Mouse (Mus musculus) stomach, postnatal 0 days (tissue): ENCODE data around the gene Slc6a4. TPM values are rescaled to one million over a fixed set of nuclear protein-coding genes. Genes with fewer than 3 reads are reported as not detected.
"Not testable (repeated sequence)": the region's sequence is repeated elsewhere in the genome, so short reads cannot be mapped to it uniquely, and the experiment has no call there.

Source experiments
- ATAC-seq: fragments of 200-750 bp; cut with Nextera tagmentation; 2 replicates; pipeline ENCODE4 v1.8.0; 2017; ENCODE audit not compliant: low FRiP score, low TSS enrichment
- DNase-seq: peaks from one replicate; pipeline ENCODE4 v3.0.0-alpha.2; 2016; ENCODE audit warnings: low spot score
- H3K27ac ChIP-seq: fragments of 300-500 bp; sonication (generic); replicated peaks from 2 replicates; pipeline ENCODE4 v1.5.1; 2014; ENCODE audit warnings: mild to moderate bottlenecking, control low read depth
- H3K27me3 ChIP-seq: fragments of 300-500 bp; sonication (generic); 2 replicates; pipeline ENCODE4 v1.6.1; 2014; ENCODE audit warnings: low read length; ENCODE audit not compliant: control insufficient read depth, insufficient read depth
- H3K36me3 ChIP-seq: fragments of 300-500 bp; sonication (generic); 2 replicates; pipeline ENCODE4 v1.6.1; 2014; ENCODE audit warnings: low read length, mixed read lengths; ENCODE audit not compliant: control insufficient read depth, insufficient read depth
- H3K4me1 ChIP-seq: fragments of 300-500 bp; sonication (generic); replicated peaks from 2 replicates; pipeline ENCODE4 v1.6.1; 2014; ENCODE audit warnings: antibody characterized with exemption; ENCODE audit not compliant: control insufficient read depth, insufficient read depth
- H3K4me2 ChIP-seq: fragments of 300-500 bp; sonication (generic); replicated peaks from 2 replicates; pipeline ENCODE4 v1.6.1; 2014; ENCODE audit warnings: low read depth, mild to moderate bottlenecking, control low read depth, moderate library complexity
- H3K4me3 ChIP-seq: fragments of 300-500 bp; sonication (generic); 2 replicates; pipeline ENCODE4 v1.5.1; 2014; ENCODE audit warnings: low read depth, low read length, control low read depth
- H3K9ac ChIP-seq: fragments of 300-500 bp; sonication (generic); 2 replicates; pipeline ENCODE4 v1.6.1; 2014; ENCODE audit warnings: mild to moderate bottlenecking, low read length, control low read depth, mixed read lengths
- H3K9me3 ChIP-seq: fragments of 300-500 bp; sonication (generic); 2 replicates; pipeline ENCODE4 v1.6.1; 2016; ENCODE audit warnings: low read length; ENCODE audit not compliant: control insufficient read depth
- CTCF ChIP-seq: IDR thresholded peaks from 2 replicates; pipeline ENCODE4 v1.5.1; 2016; ENCODE audit warnings: antibody characterized with exemption, low read depth, mild to moderate bottlenecking, moderate library complexity
- EP300 ChIP-seq: optimal IDR thresholded peaks from 2 replicates; pipeline ENCODE3; 2016; ENCODE audit warnings: antibody characterized with exemption
- WGBS: fragments of 180-500 bp; shearing (Covaris S2); extraction: QIAGEN DNeasy Blood & Tissue Kit; methylation state at CpG from one replicate; pipeline ENCODE4 v1.1.7; 2014; 5-methylcytosine and 5-hydroxymethylcytosine counted together
- polyA plus RNA-seq: library from polyadenylated mRNA; unstranded; fragments of >200 nt; fragmentation: Nextera tagmentation; extraction: Ambion mirVana; gene quantifications from 2 replicates; pipeline ENCODE4 v1.2.1, GENCODE M21; 2015

The Slc6a4 gene
- polyA plus RNA-seq, 1 experiment from 2014 or later, result 0.30 TPM

DNA sequence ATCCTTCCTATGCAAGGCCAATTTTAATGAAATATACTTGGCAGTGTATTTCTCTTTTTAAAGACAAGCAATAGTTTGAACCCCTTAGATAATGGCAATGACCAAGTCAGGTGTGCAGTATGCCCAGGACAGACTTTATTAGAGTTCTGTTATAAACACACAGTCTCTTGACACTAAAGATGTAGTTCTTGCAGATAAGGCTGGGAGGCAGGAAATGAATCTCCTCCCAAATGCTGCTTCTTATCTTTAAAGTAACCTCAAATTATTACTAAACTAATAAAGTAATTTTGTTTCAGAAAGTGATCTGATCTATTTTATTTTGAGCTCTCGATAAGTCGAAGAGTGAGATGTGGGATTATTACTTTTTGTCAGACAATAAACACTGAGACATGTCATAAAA lies 65.0 kb downstream of the Slc6a4 start:
- ATAC-seq (no peak), DNase-seq (no peak)
- H3K27me3 ChIP-seq, result no peaks in the 10 kb centered on the region
- WGBS, result 87% methylated on average over 2 of the region's 2 CpGs
- no peak overlapping the region for H3K4me3 ChIP-seq
- H3K4me2 ChIP-seq, result no peak overlapping the region
- H3K4me1 ChIP-seq, result no peaks in the 10 kb centered on the region
- H3K9me3 ChIP-seq, result no peaks in the 10 kb centered on the region
- no peaks in the 10 kb centered on the region for H3K36me3 ChIP-seq
- no peak overlapping the region for H3K9ac ChIP-seq
- H3K27ac ChIP-seq, result no peak overlapping the region
- TF ChIP-seq CTCF, result no peak
- TF ChIP-seq EP300, result no peak

DNA sequence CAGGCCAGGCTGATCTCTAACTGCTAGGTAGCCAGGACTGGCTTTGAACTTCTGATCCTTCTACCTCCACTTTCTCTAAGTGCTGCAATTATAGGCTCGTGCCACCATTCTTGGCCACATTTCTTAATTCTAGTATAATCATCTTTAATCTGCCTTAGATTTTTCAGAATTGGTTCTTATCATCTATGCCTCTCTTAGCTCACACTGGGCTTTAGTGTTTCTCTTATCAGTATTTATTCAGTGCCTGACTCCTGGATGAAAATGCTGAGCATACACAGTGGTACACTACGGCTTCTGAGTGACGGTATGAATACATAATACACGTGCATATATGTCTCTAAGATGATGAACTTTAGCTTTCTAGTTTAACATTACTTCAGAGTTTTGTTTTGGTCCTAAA lies 70.4 kb downstream of the Slc6a4 start:
- TF ChIP-seq EP300 (no peak), CTCF (no peak)
- H3K27me3 ChIP-seq, result no peaks in the 10 kb centered on the region
- no peak overlapping the region for H3K4me3 ChIP-seq
- DNase-seq (no peak), ATAC-seq (no peak)
- no peaks in the 10 kb centered on the region for H3K9me3 ChIP-seq
- WGBS, result 60% methylated on average over 4 of the region's 4 CpGs
- H3K4me2 ChIP-seq, result no peak overlapping the region
- H3K4me1 ChIP-seq, result no peaks in the 10 kb centered on the region
- no peak overlapping the region for H3K9ac ChIP-seq
- H3K36me3 ChIP-seq, result peaks cover under 1% of the 10 kb centered on the region; the same call in 1 of the 2 replicates
- no peak overlapping the region for H3K27ac ChIP-seq

DNA sequence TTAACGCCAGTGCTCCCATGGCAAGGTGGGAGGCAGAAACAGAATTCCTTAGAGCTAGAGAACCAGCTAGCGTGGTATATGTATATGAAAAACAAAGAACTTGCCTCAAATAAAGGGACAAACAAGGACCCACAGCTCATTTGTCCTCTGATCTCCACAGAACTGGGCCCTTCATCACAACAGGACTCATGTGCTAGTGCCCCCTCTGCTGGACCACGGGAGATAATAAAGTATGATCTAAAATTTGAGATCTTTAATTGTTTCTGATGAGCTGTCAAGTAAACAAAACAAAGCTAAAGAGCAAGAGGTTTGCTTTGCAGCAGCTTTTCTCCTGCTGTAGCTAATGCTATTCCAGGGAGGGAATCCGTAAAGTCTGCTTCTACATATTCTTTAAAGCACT lies 72.3 kb downstream of the Slc6a4 start:
- Histone ChIP-seq H3K27me3 (no peaks in the 10 kb centered on the region), H3K4me3 (no peak overlapping the region), H3K9ac (no peak overlapping the region), H3K4me2 (no peak overlapping the region), H3K4me1 (no peaks in the 10 kb centered on the region), H3K36me3 (peaks cover 6% of the 10 kb centered on the region; the same call in 1 of the 2 replicates), H3K27ac (no peak overlapping the region), H3K9me3 (no peaks in the 10 kb centered on the region)
- 66% methylated on average over 4 of the region's 4 CpGs for WGBS
- ATAC-seq, result no peak
- TF ChIP-seq CTCF, result peak; percentile 61
- TF ChIP-seq EP300, result no peak
- DNase-seq, result peak; percentile 18

DNA sequence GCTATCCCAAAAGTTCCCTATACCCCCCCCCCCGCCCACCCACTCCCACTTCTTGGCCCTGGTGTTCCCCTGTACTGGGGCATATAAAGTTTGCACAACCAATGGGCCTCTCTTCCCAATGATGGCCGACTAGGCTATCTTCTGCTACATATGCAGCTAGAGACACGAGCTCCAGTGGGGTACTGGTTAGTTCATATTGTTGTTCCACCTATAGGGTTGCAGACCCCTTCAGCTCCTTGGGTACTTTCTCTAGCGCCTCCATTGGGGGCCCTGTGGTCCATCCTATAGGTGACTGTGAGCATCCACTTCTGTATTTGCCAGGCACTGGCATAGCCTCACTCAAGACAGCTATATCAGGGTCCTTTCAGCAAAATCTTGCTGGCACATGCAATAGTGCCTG lies 78.9 kb downstream of the Slc6a4 start:
- not testable (repeated sequence) for H3K9me3 ChIP-seq, ATAC-seq, H3K4me1 ChIP-seq, H3K36me3 ChIP-seq, H3K27me3 ChIP-seq, DNase-seq, H3K27ac ChIP-seq
- Histone ChIP-seq H3K4me2 (peak overlapping the region; percentile 80), H3K4me3 (peak overlapping the region; percentile 89), H3K9ac (peak overlapping the region; percentile 76; the same call in 1 of the 2 replicates)
- 64% methylated on average over 4 of the region's 4 CpGs for WGBS

DNA sequence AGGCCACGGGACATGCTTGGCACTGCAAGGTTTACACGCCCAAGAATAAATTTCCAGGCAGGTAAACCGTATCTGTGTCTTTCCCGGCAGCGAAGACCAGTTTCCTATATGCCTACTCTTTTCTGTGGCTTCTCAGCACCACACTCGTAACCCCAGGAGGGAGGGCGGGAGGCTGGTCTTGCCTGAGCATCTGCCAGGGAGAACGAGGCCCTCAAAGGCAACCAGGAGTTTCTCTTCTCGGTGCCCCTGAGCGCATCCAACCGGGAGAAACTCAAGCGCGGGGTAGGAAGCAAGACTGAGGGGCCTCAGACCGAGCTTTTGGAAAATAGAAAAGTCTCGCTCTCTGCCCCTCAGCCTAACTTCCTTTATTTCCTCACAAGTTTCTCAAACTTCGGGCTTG lies 79.4 kb downstream of the Slc6a4 start:
- TF ChIP-seq CTCF (no peak), EP300 (no peak)
- H3K27me3 ChIP-seq, result no peaks in the 10 kb centered on the region
- H3K9me3 ChIP-seq, result no peaks in the 10 kb centered on the region
- H3K27ac ChIP-seq, result peak overlapping the region; percentile 89
- peaks cover 6% of the 10 kb centered on the region; the same call in 1 of the 2 replicates for H3K36me3 ChIP-seq
- peak overlapping the region; percentile 76 for H3K9ac ChIP-seq
- WGBS, result 2% methylated on average over 16 of the region's 16 CpGs
- peak; percentile 40 for ATAC-seq
- peak overlapping the region; percentile 89 for H3K4me3 ChIP-seq
- DNase-seq, result peak; percentile 39
- peak overlapping the region; percentile 80 for H3K4me2 ChIP-seq
- H3K4me1 ChIP-seq, result no peaks in the 10 kb centered on the region

DNA sequence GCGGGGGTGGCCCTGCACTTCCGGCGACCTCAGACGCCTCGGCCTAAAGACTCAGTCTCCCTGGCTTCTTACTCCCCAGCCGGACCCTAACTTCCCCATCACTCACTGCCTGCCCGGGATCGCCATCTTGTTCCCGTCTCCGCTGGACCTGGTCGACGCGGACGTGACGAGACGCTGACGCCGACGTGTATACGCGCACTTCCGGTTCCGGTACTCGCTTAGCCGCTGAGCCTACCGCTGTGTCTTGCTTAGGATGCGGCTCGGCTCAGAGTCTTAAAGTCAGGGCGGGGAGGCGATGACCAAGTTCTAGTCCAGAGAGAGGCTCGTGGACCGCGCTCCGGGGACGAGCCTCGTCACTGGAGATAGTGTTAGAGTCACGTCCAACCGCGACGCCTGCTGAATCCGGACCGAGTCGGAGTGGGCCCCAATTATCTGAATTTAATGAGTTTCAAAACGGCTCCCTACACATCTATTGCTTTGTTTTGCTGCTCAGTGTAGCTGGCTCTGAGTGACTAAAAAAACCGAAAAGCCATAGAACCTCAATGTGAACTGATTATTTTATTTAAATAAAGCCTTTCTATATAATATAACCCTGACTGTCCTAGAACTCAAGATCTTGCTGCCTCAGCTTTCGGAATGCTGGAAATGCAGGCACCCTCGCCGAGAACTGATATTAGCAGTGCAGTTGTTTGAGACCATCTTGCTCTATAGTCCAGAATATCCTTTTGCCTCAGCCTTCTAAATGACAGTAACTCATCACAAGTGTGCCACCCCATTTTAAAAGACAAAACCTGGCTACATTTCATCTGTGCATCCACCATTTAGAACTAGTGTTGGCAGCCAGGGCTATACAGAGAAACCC lies 80.1 kb downstream of the Slc6a4 start, which contains the start of gene Nsrp1:
Gene Nsrp1 (minus strand): TSS at position 163 of the 862 bp plus-strand sequence.
- peak; percentile 93 for DNase-seq
- Histone ChIP-seq H3K4me1 (no peaks in the 10 kb centered on the region), H3K9me3 (no peaks in the 10 kb centered on the region), H3K4me2 (peak within 1 kb of the TSS; percentile 80), H3K36me3 (peaks cover 6% of the 10 kb centered on the region; the same call in 1 of the 2 replicates), H3K4me3 (peak within 1 kb of the TSS; percentile 89), H3K27me3 (no peaks in the 10 kb centered on the region), H3K27ac (peak within 1 kb of the TSS; percentile 89), H3K9ac (peak within 1 kb of the TSS; percentile 76)
- 4% methylated on average over 48 of the region's 48 CpGs for WGBS
- TF ChIP-seq CTCF (no peak), EP300 (no peak)
- ATAC-seq, result peak; percentile 99
